Comparison of ENCODE assay signal across 24 mouse cellular contexts in the genomic region with DNA sequence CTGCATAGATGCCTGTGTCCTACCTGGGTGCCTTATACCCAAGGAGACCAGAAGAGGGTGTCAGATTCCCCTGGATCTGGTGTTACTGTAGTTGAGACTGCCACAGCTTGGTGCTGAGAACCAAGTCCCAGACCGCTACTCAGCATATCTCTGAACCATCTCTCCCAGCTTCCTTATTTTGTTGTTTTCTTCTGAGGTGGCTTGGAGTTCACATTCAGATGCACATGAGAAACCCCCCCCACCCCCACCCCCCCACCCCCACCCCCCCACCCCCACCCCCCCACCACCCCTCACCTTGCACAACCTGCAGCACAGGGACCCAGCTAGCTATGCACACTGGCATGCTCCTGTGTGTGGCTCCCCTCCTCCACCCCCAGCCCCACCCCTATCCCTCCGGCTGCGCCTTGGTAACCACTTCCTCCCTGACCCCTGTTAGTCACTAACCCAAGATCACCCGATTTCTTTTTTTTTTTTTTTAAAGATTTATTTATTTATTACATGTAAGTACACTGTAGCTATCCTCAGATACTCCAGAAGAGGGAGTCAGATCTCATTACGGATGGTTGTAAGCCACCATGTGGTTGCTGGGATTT. TPM values are rescaled to one million over a fixed set of nuclear protein-coding genes. Genes with fewer than 3 reads are reported as not detected.
DNase-seq lines count a peak whose midpoint lies in the region; ATAC-seq lines count a peak whose summit lies in the region.
"Had no signal": no experiment of that assay in that cellular context is flagged by ENCODE, and none has a peak within 500 bp of the region (broad histone marks: within the 10 kb centered on the region; RNA-seq: fewer than 3 reads in every experiment).

No protein-coding gene starts in this region.

- peak; percentile 80 for ATAC-seq in megakaryocyte progenitor cell, adult 5-6 weeks (replicated peaks; ENCODE audit: poor library complexity)
- ATAC-seq in kidney, embryonic 16.5 days (ENCODE audit: low FRiP score, low TSS enrichment) = no peak
- ATAC-seq: forebrain, embryonic 14.5 days; intestine, embryonic 15.5 days; lung, postnatal 0 days; midbrain, embryonic 15.5 days had no signal

- no peaks in the 10 kb centered on the region for H3K9me3 ChIP-seq in kidney, embryonic 16.5 days (ENCODE audit: low read length)
- no peaks in the 10 kb centered on the region for H3K9me3 ChIP-seq in midbrain, embryonic 10.5 days (replicated peaks)
- H3K9me3 ChIP-seq: embryonic facial prominence, embryonic 12.5 days; heart, embryonic 10.5 days; hindbrain, embryonic 12.5 days; intestine, embryonic 15.5 days; liver, embryonic 15.5 days; midbrain, embryonic 15.5 days; stomach, embryonic 15.5 days had no signal

- no peak overlapping the region for H3K4me2 ChIP-seq in kidney, embryonic 16.5 days (replicated peaks; ENCODE audit: low read depth, low read length)
- H3K4me2 ChIP-seq: embryonic facial prominence, embryonic 12.5 days; hindbrain, embryonic 12.5 days; intestine, embryonic 15.5 days; liver, embryonic 15.5 days; midbrain, embryonic 15.5 days; stomach, embryonic 15.5 days had no signal

- peaks cover 40% of the 10 kb centered on the region for H3K4me1 ChIP-seq in kidney, embryonic 16.5 days (ENCODE audit: insufficient read depth, low read length)
- peaks cover 42% of the 10 kb centered on the region for H3K4me1 ChIP-seq in midbrain, embryonic 10.5 days
- H3K4me1 ChIP-seq: liver, embryonic 15.5 days had no signal

- no peak overlapping the region for H3K27ac ChIP-seq in kidney, embryonic 16.5 days (ENCODE audit: low read length)
- H3K27ac ChIP-seq in midbrain, embryonic 10.5 days (replicated peaks) = no peak overlapping the region
- H3K27ac ChIP-seq: embryonic facial prominence, embryonic 12.5 days; heart, embryonic 10.5 days; hindbrain, embryonic 12.5 days; intestine, embryonic 15.5 days; kidney, postnatal 0 days; liver, embryonic 15.5 days; stomach, embryonic 15.5 days had no signal

- H3K4me3 ChIP-seq in kidney, embryonic 16.5 days (ENCODE audit: low read length) = no peak overlapping the region
- no peak overlapping the region for H3K4me3 ChIP-seq in midbrain, embryonic 10.5 days
- H3K4me3 ChIP-seq: embryonic facial prominence, embryonic 12.5 days; erythroblast, embryonic 14.5 days; heart, embryonic 10.5 days; hindbrain, embryonic 12.5 days; intestine, embryonic 15.5 days; liver, embryonic 15.5 days; megakaryocyte, embryonic 14.5 days; midbrain, embryonic 15.5 days; stomach, embryonic 15.5 days had no signal

- H3K36me3 ChIP-seq in kidney, embryonic 16.5 days (ENCODE audit: insufficient read depth, low read length) = no peaks in the 10 kb centered on the region
- H3K36me3 ChIP-seq in midbrain, embryonic 10.5 days = no peaks in the 10 kb centered on the region
- H3K36me3 ChIP-seq: embryonic facial prominence, embryonic 12.5 days; heart, embryonic 10.5 days; hindbrain, embryonic 12.5 days; liver, embryonic 15.5 days; midbrain, embryonic 15.5 days; stomach, embryonic 15.5 days had no signal

- peak; percentile 27 for DNase-seq in thymus, postnatal 14 days
- DNase-seq in thymus, postnatal 10 days (ENCODE audit: low spot score in 2 of 2) = no peak
- DNase-seq in c-Kit-positive CD71-negative TER-119-negative erythroid progenitor cells, embryonic 14.5 days (ENCODE audit: low read depth) = peak; percentile 24
- no peak for DNase-seq in c-Kit-positive CD71-positive TER-119-positive erythroid progenitor cells, embryonic 14.5 days (ENCODE audit: low spot score)
- DNase-seq in midbrain, embryonic 10.5 days (ENCODE audit: low spot score) = no peak
- DNase-seq: cerebellum, adult 9-10 months; gastrocnemius, postnatal 25 days; right cerebral cortex, postnatal 14 days; spleen, adult 18-20 months; thymus, adult 2 months had no signal

- no peak overlapping the region for H3K9ac ChIP-seq in kidney, embryonic 16.5 days (replicated peaks; ENCODE audit: low read length)
- H3K9ac ChIP-seq: embryonic facial prominence, embryonic 12.5 days; hindbrain, embryonic 12.5 days; intestine, embryonic 15.5 days; liver, embryonic 15.5 days; midbrain, embryonic 15.5 days; stomach, embryonic 15.5 days had no signal

- H3K27me3 ChIP-seq in kidney, embryonic 16.5 days (ENCODE audit: insufficient read depth, low read length) = no peaks in the 10 kb centered on the region
- peaks cover 25% of the 10 kb centered on the region for H3K27me3 ChIP-seq in midbrain, embryonic 10.5 days (ENCODE audit: low read depth, poor library complexity, severe bottlenecking)
- H3K27me3 ChIP-seq: embryonic facial prominence, embryonic 12.5 days; intestine, embryonic 15.5 days; midbrain, embryonic 15.5 days; stomach, embryonic 15.5 days had no signal

- WGBS in kidney, embryonic 16.5 days = 66% methylated on average over 4 of the region's 5 CpGs
- WGBS in midbrain, embryonic 10.5 days = 92% methylated on average over 4 of the region's 5 CpGs

RNA-seq across cellular contexts. Expression of a gene that starts 50.9 kb away (rescaled TPM):
- total RNA-seq in megakaryocyte progenitor cell, adult 5-6 weeks (2015) = 0.79 TPM in 1 of 2 replicates, not detected in the other
- 1.5 TPM in 1 of 2 replicates, not detected in the other for total RNA-seq in megakaryocyte progenitor cell, adult 5-6 weeks (2017)
- 34.9 and 36.5 TPM in 2 replicates for polyA plus RNA-seq in kidney, embryonic 16.5 days (2015; fragmentation: Nextera tagmentation; extraction: Ambion mirVana)
- 12.1 and 21.1 TPM in 2 replicates for polyA plus RNA-seq in midbrain, embryonic 10.5 days (2016; fragmentation: Nextera tagmentation; extraction: Ambion mirVana)
- polyA plus RNA-seq: erythroblast, embryonic 14.5 days had no signal

Comparison
In these comparisons a context has a peak if more than half of its experiments do, and no peak if none do; other contexts are left out.
1. DNase-seq: peak in thymus, postnatal 14 days (single experiment) and c-Kit-positive CD71-negative TER-119-negative erythroid progenitor cells, embryonic 14.5 days (single experiment); none in thymus, postnatal 10 days (0 of 2), c-Kit-positive CD71-positive TER-119-positive erythroid progenitor cells, embryonic 14.5 days (single experiment) and midbrain, embryonic 10.5 days (single experiment).